Mouse (Mus musculus) ovary, postnatal 10 days (tissue): ENCODE measurements around the gene Zfp52.

Experiments used
- DNase-seq: peaks from one replicate; pipeline ENCODE4 v3.0.0; 2022; ENCODE audit warnings: low spot score

The Zfp52 gene

DNA sequence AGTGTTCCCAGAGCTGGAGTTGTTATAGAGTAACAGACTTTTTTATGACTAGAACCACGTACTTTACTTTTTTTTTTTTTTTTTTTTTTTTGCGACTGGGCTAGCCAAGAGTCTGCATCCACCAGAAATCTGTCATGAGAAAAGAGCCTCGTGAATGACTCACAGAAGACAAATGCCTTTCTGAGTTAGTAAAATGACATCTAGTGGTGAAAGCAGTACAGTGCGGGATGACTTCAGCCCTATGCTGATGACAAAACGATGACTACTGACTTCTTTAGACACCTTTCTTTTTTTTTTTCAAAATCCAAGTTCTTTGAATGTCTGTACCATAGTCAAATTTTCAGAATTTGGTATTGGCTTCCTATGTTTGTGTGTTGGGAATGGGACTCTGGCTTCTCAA is 30.9 kb downstream of the Zfp52 start:
- no peak for DNase-seq

DNA sequence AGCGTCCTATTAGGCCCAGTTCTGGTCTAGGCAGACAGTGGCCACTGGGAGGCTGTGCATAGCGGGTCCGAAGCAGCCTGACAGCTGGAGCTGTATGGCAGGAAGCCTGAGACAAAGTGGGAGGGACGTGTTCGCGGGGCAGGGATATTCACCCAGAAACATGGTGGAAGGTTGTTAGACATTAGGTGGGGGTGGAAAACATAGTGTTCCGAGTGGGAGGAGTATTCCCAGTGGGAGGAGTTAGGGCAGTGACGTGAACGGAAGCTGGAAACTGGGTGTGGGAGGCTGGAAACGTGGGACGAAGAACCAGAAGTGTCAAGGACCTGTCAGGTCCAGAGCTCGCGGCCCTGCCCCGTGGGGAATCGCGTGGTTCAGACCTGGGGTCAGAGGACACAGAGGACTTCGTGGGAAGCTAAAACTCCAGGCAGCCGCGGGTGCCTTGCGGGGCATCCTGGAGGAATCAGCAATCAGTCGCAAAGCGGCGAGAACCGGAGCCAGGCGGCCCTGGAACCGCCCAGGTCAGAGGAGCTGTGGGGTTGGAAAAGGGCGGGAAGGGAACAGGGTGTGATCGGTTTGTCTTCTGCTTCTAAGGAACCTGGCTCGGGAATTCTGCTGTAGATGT is 31.5 kb downstream of the Zfp52 start, which contains the start of gene Zfp948:
TSS of gene Zfp948 (plus strand) at position 281 of the 622 bp plus-strand sequence.
- peak; percentile 59 for DNase-seq

DNA sequence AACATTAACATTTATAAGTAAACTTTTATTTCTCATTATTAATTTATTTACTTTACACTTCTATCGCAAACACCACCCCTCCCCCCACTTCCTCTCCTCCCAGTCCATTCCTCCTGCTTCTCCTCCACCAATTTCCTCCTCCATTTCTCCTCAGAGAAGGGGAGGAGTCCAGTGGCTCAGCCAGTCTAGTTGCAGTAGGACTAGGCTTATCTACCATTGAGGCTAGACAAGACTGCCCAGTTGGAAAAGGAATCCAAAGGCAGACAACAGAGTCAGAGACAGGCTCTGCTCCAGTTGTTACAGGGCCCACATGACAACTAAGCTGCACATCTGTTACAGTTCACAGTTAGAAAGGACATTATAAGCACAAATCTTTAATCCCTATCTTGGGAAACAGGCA is 32.4 kb downstream of the Zfp52 start:
- DNase-seq = no peak

DNA sequence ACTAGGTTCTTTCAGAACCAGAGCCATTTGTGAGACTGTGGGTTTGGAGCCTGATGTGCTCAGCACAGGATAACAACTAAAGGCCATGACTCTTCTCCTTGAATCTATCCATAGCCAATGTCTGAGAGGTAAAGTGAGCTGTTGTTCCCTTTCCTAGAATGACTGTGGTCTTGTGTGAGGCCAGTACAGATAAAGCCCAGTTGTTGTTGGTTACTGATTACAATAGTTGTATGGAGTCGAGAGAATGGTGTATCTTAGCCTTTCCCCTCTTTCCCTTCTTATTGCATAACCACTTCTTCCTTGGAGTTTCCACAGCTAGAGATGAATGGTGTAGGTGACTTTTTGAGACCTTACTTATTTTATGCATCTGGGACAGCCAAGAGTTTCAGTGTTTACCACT is 43.7 kb downstream of the Zfp52 start:
- no peak for DNase-seq

DNA sequence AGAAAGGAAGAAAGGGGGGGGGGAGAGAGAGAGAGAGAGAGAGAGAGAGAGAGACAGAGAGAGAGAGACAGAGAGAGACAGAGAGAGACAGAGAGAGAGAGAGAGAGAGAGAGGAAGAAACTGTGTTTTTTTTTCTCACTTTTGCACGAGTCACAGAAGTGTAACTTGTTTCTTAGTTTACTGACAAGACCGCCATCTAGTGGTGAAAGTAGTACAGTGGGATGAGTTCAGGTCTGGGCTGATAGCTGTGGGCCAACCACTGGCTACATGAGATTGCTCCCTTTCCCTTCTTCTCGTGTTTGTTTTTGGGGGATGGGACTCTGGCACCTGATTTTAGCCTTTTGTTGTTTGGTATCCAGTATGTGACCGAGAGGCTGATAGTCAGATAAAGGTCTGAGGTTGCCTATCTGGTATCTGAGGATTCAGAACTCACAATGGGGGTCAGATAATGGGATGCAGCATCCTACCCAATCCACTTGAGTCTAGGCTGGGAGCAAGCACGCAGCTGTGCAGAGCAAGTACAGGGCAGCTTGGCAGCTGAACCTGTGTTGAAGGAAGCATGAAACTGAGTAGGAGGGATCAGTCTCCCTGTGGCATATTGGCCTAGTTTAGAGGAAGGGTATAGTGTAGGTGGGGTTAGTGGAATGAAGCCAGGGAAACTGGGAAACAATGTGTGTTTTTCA is 44.3 kb downstream of the Zfp52 start:
- no peak for DNase-seq

DNA sequence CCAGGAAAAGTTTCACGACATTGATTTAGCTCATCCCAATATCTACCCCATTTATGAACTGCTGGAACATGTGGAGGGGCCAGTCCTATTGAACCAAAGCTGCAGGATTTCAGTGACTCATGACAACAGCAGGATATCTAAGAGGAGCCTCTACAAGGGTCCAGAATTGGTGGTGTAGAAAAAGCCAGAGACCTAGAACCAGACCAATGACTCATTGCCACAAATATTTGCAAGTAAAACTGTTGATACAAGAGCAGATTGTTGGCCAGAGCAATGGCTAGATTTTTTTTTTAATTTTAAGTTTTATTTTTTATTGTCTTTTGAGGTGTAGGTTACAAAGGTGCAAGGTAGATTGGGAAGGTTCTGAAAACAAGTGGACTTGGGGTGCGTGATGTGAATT is 50.2 kb downstream of the Zfp52 start:
- DNase-seq = no peak
